Mouse (Mus musculus): Measurements from ENCODE around the gene Socs7.

The Socs7 gene

DNA sequence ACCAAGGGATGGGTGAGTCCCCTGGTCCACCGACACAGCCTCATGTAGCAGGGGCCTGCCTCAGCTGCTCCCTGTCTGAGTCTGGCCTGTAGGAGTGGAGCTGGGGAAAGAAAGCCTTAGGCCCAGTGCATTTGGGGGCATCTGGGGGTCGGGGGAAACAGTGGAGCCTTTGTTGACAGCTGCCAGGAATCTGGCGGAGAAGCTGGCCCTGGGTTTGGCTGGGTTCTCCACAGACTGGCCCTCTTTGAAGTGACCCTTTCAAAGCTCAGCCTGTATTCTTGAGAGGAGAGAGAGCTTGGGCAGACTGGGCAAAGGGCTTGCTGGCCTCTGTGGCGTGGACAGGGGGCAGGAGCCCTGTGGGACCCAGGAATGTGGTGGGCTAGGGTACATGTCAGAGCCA, 60.2 kb downstream of the Socs7 start:
- DNase-seq, result no peak

DNA sequence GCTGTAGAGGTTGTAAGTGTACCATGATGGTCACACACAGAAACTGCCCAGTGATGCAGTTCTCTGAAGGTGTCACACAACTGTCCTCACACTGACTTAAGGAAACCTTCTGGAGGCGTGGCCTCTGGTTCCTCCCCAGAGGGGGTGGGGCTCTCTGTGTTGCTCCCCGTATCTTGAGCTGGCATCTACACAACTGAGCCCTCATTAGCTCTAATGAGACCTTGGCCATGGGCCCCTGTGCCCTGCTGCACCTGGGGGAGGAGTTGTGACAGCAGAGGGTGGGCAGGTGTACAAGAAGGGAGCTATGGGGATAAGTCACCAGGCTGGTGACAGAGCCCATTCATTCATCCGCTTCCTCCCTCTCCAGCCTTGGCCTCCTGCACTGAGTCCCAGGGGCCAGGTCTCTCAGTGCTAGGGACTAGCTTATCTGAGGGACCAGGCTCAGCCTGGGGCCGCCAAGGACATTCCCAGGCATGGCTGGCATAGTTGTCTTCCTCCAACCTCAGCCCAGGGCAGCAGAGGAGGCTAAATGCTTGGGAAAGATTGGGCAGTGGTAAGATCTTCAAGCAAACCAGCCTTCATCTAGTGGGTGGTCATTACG, 61.8 kb downstream of the Socs7 start:
- no peak for DNase-seq

DNA sequence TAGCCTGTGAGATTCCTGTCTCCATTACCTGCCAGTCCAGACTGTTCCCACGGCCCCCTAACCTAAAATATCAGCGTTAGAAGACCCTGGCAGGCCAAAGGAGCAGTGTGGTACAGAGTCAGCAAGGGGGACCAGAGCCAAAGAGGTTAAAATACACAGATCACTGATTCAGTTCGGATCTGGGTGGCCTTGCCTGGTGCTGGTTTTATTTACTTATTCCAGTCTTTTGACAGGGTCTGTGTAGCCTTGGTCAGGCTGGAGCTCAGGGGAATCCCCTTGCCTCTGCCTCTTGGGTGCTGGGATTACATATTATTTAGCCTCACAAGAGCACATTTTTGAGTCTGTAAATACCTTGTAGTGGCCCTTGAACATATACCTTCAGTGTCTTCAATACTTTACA, 62.5 kb downstream of the Socs7 start:
- no peak for DNase-seq

DNA sequence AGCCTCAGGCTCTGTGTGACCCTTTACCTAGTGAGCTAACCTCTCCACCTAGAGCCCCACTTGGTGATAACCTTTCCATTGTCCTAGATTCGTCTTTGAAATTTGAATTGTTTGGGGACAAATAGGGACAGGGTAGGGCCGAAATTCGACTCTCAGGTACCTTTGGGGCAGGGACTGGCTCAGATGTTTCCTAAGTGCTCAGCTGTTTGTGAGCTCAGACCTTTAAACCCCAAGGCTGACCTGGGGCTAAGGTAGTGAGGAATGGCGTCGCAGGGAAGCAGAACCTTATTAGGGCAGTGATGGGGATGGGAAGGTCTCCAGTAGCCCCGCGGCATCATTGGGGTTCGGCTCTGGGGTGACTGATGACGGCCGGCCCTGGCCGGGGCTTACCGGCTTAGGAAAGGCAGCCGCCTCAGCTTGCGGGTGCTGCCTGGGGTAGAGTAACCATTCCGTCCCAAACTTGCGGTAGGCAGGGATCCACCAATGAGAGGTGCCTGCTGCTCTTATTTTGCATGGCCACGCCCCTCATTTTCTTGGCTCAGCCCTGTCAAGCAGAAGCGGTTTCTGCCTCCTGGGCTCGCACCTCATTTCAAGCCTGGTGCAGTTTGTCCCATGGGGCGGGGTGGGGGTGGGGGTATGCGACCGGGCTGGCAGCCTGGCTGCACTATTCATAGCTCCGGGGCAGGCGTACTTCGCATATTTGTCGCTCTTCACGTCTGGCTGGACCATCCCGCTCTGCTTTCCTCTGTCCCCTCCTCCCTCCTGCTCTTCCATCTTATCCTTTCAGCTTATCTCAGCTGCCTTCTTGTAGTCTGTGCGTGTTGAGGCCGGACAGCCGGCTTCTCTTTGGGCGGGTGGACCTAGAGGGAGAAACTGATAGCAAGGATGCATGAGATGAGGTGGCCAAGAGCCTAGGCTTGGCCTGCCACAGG, 65.7 kb downstream of the Socs7 start:
- peak; percentile 77 for DNase-seq

DNA sequence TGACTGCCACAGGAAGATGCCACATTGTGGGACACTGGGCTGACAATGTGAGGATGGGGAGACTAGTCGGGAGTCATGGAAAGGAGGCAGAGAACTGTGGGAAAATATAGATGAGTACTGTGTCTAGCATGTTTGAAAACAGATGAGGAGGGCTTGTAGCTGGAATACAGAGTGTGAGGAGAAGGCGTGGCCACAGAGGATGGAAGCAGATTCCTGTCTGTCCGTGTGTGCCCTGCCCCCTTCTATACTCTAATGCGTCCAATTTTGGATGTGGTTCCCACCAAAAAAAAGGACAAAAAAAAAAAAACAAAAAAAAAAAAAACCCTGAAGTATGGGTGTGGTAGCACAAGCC, 66.4 kb downstream of the Socs7 start:
- no peak for DNase-seq

DNA sequence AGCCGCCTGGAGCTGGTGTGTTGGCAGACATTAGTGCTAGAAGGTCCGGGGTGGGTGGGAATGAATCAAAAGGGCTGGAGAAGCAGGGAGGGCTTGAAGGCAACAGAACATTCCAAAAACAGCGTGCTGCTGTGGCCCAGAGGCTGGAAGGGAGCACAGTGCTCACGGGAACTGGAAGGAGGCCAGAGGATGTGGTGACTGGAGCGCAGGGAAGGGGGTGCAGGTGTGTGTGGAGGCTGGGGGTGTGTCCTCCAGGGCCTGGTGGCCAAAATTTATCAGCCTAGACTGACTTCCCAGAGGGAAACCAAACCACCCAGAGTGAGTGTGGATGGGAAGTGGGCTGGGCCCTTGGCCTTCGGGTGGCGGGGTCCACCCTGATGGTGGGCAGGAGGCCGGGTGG, 67.3 kb downstream of the Socs7 start:
- no peak for DNase-seq

DNA sequence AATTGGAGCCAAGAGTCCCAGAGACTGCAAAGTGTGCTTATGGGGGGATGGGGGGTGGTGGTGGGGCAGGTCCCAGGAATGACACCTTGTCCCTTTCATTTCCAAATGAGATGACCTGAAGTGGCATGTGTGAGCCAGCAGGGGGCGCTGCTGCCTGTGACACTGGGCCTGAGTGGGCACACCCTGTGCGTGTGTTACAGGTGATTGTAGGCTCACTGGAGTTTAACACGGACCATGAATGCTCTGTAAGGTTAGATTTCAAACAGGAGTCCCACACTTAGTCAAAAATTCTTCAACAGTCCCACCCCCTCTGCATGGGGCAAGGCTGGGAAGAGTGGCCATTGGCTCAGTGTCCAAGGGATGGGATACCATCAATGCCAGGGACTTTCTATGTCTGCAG, 69.7 kb downstream of the Socs7 start:
- peak; percentile 72 for DNase-seq

DNA sequence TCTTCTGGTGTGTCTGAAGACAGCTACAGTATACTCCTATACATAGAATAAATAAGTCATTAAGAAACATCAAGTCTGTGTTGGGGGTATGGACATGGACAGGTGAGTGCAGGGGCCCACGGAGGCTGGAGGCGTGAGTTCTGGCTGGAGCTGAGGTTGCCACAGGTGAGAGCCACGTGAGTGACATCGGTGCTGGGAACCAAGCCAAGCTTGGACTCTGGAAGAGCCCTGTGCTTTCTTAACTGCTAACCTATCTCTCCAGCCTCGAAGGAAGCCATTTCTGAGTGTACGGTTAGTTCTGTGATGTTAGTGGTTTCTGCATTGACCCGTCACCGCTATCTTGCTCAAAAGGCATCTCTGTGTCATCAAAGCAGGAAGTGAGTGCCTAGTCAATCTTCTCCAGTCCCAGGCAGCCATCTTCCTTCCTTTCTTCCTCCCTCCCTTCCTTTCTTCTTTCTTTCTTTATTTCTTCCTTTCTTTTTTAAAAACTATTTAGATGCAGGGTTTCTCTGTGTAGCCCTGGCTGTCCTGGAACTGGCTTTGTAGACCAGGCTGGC, 70.7 kb downstream of the Socs7 start:
- no peak for DNase-seq

DNA sequence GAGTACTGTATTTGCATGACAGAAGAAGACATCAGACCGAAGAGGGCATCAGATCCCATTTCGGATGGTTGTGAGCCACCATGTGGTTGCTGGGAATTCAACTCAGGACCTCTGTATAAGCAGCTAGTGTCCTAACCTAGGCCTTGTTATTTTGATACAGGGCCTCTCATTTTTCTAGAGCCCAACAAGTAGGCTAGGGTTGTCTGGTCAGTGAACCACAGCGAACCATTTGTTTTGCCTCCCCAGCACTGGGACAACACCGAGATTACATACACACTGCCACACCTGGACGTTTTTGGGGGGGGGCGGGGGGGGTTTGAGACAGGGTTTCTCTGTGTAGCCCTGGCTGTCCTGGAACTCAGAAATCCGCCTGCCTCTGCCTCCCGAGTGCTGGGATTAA, 71.8 kb downstream of the Socs7 start:
- no peak for DNase-seq

DNA sequence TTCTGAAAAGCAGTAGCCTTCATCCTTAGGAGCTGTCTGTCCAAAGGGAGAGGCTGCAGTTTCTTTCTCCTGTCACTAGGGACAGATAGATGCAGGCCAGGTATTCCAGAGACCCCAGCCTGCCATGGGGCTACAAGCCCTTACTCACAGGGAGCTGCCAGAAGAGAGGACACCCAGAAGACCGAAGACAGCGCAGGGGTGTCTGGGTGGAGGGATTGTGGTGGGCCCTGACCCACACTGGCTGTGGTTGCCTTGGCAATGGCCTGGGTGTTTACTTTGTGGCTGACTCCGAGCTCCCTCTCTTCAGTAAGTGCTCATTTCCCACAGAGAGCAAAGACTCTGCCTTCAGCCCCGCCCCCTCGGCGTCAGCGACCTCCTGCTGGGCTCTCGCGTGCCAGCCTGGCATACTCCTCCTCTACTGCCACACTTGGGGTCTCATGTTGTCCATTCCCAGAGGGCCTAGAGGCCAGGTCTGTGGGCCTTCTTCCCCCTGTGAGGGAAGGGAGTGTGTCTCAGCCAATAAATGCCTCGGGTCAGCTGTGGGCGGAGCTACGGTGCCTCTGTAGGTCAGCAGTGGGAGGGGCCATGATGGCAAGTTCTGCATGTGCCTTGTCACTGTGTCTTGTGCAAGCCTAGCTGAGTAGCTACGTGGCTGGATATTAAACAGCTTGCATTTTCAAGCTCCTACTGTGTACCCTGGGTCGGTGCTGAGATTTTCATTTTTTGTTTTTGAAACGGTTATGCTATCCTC, 72.5 kb downstream of the Socs7 start:
- peak; percentile 92 for DNase-seq

DNA sequence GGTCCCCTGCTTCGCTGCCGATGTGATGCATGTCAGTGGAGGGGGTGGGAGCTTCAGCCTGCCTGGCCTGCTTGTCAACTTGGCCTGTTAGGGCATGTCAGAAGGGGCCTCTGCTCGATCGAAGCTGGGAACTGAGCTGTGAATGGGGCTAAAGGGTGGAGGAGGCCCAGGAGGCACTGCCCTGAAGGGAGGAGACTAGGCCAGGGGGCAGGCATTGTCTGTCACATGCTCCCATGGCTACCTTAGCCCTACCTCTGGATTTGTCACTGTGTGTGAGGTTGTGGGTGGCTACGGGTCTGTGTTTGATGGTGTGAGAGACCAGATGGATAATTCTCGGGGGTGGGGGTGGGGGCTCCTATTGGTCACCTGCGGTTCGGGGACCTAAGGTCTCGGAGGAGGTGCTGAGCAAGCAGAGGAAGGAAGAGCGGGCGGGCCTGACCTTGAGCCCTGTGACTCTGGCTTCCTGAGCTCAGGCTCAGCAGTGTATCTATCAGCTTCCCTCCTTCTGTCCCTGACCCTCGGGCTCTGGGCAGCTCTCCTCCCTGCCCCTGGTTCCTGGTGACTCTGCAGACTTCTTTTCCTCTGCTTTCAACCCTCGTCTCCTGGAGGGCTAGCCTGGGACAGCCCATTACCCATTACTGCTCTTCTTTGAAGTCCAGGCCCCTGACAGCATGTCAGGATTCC, 73.6 kb downstream of the Socs7 start:
- DNase-seq, result peak; percentile 44

DNA sequence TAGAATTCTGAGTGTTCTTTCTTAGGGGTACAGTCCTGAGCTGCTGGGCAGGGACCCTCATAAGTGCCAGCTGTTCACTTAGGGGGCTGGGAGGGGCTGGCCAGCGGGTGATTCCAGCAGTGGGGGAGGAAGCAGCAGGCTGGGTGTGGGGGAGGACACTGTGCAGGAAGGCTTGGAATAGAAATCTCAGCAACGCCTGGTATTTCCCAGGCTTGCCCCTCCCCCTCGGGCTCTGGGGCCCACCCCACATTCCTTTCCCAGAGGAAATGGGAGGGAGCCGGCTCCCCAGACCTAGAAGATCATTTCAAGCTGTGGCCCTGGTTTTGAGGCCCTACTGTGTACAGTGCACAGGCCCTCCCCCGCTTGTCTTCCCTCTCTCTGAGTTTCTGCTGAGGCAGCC, 75.4 kb downstream of the Socs7 start:
- DNase-seq, result peak; percentile 79

DNA sequence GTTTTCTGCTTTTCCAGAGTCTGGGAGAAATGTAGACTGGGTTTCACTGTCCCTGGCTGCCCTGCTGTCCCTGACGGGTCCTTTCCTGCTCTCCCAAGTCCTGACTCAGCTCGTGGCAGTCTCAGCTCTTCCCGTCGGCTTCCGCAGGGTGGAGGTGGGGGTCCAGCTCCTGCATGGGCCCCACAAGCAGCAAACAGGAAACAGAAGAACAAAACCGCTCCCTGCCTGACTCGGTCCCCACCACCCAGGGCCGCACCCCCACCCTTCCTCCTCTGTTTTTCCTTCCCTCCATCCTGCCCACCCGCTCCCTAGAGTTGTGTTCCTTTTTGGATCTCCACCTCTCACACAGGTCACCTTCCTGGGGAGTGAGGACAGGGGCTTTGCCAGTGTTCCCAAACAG, 76.5 kb downstream of the Socs7 start:
- peak; percentile 46 for DNase-seq

DNA sequence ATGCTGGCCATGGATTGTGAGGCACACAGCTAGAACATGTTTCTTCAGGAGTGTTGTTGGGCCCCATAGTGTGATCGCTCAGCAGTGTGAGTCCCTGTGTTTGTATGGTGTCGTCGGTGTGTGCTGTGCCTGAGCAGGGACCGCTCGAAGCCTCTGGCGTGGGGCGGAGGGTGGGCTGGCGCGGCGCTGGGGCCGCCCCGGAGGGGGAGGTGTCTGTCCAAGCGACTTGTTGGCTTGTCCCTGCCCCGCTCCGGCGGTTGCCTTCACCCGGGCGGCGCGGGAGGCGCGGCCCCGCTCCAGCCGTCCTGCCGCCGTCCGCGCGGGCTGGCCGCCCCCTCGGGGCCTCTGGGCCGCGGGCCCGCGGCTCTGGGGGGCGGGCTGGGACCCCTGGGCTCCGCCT, 77.6 kb downstream of the Socs7 start:
- peak; percentile 73 for DNase-seq

DNA sequence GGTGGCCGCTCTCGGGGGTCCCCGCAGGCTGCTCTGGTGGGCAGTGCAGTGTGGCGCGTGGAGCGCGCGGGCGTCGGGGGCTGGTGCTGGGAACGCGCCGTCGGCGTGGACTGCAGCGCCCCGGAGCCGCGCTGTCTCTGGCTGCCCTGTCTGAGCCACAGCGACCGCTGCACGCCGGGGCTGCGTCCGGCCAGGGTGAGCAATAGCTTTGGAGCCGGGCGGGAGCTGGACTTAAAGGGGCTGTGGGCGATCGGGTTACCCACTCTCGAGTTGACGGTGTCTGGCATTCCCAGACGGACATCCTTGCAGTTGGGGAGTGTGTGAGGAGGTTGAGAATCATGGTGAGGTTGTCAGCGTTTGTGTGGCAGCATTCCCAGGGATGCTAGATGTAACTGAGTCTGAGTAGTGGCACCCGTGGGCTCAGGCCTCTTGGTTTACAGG, 78.1 kb downstream of the Socs7 start:
- no peak for DNase-seq

DNA sequence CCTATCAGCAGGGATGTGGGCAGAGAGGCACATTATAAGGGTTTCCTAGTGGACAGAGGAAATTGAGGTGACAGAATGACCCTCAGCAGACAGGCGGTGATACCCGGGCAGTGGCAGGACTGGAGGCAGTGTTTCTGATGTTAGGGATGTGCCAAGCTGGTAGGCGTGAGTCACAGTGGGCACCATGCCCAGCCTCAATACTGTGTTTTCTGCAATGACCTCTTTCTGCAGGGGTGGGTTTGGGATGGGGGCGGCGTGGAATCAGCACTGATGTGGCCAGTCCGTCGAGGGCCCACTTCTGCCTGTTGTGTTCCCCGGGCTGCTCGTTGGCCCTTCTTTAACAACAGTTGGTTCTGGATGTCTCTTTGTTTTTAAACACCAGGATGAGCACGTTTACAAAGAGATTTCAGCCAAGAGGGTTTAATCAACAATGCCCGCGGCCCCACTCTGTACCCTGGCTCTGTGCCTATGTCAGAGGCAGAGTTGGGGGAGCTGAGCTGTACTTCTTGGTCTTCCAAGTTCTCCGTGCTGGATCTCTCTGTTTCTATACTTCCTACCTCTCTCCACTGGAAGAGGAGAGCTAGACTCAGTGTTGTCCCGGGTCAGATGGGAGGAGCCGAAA, 78.8 kb downstream of the Socs7 start:
- no peak for DNase-seq

DNA sequence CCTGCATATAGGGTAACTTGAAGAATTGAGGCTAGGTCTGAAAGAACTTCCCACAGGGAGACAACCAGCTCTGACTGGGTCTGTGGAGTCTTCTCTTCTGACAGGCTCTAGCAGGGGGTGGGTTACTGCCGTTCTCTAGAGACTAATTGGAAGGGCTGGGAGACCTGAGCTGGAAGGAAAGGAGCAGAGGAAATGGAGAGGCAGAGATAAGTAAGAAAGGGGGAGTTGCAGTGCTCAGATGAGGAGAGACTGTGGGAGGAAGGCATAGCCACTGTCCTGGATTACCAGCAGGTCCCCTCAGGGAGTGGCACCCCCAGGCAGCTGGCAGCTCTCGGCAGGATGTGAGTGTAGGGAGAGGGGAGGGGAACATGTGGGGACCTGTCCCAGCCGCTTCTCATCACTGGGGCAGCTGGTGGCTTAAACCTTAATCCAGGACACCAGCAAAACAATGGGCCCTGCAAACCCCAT, 79.3 kb downstream of the Socs7 start:
- no peak for DNase-seq

DNA sequence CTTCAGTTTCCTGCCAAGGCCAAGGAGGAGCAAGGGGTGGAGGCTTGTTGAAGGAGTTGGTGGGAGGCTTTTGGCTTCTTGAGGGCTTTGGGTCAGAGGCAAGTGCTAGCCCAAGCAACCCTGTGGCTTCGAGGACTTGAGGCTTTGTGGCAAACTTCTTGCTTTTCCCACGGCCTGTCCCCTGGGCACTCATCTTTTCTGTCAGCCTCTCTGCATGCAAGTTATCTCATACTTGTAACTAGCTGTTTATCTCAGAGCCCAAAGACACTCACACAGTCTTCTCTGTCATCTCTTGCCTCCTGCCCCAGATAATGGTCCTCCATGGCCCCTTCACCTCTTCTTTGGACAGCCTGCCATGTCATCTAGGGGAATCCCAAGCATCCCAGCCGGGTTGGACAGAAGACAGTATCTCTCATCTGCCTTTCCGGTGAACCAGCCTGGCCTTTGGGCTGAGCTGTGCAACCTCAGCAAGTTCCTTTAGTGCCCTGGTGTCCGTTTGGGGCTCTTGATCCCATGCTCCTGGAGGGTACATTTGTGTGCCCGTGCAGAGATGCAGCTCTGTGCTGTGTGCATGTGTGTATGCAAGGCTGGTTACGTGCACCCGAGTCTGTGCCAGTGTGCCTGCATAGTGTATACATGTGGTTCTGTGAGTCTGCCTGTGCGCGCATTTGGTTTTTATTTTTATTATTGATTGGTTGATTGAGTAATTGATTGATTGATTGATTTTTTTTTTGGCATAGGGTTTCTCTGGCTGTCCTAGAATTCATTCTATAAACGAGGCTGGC, 80.7 kb downstream of the Socs7 start:
- no peak for DNase-seq

DNA sequence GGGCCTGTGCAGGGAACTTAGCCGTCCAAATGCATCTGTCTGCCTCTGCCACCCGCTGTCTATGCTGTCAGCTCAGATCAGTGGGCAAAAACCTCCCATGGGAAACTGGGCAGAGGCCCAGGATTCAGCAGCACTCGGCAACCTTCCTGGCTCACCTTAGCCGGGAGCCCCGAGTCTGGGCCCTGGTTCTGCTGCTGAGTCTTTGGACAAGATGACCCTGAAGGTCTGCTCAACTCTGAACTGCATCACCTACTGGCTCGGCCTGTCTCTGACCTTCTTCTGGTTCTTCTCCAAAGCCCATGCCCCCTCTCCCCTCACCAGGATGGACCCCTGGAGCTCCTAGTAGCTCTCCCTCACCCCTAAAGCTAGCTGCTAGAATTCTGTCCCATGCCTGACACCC, 83.2 kb downstream of the Socs7 start:
- no peak for DNase-seq

DNA sequence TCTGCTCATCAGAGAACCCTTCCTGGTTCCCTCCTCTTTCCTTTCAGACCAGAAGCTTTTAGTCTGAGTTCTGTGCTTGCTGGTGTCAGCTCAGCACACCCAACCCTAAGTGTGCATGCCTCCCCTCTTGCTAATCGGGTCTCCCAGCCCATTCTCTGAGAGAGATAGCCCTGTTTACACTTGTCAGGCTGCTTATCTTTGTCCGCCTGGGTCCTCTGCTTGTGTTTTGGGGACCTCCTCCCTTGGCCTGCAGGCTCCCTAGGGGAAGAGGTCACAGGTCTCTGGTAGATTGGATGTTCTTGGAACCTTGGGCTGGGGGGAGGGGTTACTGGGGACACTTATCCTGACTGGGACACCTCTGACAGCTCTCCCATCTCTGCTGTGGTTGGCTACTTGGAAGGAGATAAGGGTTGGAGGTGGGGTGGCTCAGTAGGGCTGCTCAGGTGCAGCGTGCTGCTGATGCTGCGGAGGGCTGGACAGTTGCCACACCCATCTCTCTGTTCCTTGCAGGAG, 83.7 kb downstream of the Socs7 start:
- no peak for DNase-seq

DNA sequence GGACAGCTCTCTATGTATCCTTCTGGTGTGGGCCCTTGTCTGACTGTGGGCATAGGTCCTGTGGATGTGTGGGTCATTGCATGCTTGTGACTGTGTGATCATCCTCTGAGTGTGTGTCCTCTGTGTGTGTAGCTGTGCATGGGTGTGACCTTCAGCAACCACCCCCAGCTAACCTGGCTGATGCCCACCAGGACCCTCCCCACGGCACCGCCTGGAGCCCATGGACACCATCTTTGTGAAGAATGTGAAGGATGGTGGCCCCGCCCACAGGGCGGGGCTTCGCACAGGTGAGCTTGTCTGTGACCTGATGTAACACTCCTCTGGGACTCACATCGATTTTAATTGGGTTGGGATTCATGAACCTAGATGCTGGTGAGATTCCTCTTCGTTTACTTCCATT, 85.6 kb downstream of the Socs7 start:
- no peak for DNase-seq

Measured in kidney, adult 18-20 months (tissue).